Mouse (Mus musculus) left cerebral cortex, postnatal 36 days (tissue): ENCODE data around the gene Batf3. TPM values are rescaled to one million over a fixed set of nuclear protein-coding genes. Genes with fewer than 3 reads are reported as not detected.

ENCODE experiments used
- DNase-seq, 2 experiments: peaks; one replicate each; pipeline ENCODE4 v3.0.0; 2021 to 2022; ENCODE audit warnings: low spot score in 2 of 2, mixed read lengths in 1 of 2
- intact Hi-C: fragments of 180-260 bp; cut with DNase I; formaldehyde crosslinking; loops from one replicate; pipeline ENCODE4 v1.15.1; 2025
- total RNA-seq, 2 experiments: library from RNA; stranded (reverse); gene quantifications; 2 replicates each; pipeline ENCODE4 v1.2.3; 2021

The Batf3 gene
- total RNA-seq, 2 experiments from 2014 or later: 1.00 to 2.2 TPM

DNA sequence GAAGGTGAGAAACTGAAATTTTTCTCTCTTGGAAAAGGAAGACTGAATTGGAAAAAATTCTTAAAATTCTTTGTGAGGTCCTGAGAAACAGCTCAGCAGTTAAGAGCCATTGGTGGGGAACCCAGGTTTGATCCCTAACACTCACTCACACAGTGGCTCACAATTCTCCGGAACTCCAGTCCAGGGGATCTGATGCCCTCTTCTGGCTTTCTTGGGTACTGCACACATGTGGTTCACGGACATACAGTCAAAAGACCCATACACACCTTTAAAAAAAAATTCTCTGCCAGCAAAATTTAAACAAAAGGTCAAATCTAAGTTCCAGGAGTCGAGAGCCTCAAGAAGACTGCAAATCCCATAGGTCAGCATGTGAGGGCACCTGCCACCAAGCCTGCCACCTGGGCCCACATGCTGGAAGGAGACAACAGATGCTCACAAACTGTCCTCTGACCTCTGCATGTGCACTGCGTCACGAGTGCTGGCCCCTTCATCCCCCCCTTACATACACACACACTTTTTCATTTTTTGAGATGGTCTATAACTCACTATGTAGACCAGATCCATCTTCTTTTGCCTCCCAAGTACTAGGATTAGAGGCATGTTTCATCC lies 12.6 kb upstream of the Batf3 start:
- DNase-seq: no peak

DNA sequence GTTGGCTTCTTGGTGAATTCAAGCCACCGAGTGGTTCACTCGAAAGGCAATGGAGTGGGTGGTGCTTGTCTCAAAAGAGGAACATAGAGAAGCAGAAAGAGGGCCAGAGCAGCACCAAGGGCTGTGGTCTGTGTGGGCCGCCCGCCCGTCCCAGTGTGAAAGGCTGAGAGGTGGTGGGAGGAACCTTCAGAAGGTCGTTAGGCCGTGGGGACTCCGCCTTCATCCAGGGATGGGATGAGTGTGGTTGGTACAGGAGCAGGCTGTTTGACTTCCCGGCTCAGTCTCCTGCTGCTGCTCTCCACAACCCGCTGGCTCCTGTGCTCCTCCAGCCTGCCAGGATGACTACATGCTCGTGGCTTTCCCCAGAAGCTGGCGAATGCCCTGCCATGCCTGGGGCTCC lies 12.1 kb upstream of the Batf3 start:
- no peak for DNase-seq
- intact Hi-C loops: no loop called here

More for the DNA sequence above, 12.6 kb upstream of the Batf3 start:
- intact Hi-C loops: loop anchor here (5.0 kb wide), 1 partner anchor 143 kb away; no protein-coding TSS in a partner anchor

DNA sequence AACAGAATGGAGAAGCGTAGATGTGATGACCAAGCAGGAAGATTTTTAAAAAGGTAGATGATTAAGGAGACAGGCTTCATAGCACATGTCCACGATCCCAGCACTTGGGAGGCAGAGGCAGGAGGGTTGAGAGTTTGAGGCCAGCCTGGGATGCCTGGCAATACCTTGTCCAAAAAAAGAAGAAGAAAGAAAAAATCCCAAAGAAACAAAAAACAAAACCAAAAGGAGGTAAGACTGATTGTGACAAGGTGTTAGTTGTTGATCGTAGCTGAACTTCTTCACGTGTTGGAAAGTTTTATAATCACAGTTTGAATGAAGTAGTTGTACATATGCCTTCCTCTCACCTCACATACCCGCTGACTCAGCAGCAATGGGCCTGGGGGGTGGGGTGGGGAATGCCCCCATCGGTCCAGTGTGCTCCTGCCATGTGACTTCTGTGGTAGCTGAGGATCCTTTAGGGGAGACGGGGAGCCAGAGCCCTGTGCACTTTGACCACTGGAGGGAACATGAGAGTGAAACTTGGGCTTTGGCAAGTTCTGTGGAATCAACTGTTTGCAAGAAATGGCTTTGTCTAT lies 11.3 kb upstream of the Batf3 start:
- no peak for DNase-seq
- intact Hi-C loops: no loop called here

DNA sequence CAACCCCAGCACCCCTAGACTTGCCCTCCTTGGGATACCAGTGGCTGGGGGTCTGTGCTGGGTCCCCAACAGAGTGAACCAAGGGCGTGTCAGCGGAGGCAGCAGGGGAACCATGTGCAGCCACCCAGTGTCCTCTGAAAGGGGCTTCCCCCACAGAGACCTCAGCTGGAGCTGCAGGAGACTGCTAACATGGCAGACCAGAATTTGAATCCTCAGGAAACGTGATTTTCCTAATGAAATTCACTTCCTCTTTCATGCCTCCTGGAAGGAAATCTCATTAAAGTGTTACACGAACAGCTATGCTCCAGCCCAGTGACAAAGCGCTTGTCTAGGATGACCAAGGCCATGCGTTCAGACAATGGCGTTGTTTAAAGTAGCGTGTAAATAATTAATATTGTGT lies 10.7 kb upstream of the Batf3 start:
- intact Hi-C loops: no loop called here
- DNase-seq: no peak

DNA sequence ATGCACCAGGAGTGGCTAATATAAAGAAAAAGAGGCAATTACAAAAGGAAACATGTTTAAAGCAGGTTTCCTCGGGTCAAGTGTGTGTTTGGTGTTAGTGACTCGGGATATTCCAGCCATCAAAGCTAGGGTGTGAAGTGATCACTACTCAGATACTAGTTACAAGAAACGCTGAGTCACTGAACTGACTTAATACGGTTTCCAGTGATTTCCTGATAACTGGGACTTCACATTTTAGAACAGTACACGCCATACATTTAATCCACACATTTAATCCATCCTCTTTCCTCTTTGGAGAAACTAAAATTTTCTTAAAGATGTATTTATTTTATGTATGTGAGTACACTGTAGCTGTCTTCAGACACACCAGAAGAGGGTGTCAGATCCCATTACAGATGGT lies 9.7 kb upstream of the Batf3 start:
- intact Hi-C loops: no loop called here

DNA sequence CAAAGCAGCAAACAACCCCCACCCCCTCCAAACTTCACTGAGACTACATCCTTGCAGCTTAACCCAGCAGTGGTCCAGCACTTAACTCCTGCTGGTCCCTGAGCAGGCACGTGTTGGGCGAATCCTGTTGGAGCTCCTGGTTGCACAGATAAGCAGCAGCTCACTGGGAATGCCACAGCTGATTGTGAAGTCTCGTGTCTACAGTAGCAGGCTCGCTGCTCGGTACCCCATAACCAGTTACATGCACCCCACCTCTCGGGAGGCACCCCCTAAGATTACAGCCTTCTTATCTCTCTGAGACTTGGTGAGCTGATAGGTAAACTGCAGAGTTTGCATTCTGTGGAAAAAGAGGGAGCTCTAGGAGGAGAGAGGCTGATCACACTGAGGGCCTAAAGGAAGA lies 8.3 kb upstream of the Batf3 start:
- intact Hi-C loops: no loop called here
- DNase-seq: no peak

More for the DNA sequence above, 9.7 kb upstream of the Batf3 start:
- DNase-seq: no peak

DNA sequence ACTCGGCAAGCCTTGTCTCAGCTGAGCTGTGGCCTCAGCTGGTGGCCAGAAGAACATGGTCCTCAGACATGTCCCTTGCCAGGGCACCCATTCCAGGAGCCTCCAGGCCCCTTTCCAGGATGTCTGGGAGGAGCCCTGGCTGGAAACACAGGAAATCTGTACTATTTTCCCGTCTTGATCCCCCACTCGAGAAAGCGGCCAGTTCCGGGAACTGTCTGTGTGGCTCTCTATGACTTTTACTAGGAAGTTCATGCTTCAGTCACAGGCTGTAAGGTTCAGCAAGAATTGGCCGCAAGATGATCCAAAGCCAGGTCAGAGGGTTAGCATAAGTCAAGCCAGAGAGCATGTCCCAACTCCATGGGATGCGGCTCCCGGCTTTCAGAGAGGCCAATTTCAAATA lies 5.6 kb upstream of the Batf3 start:
- intact Hi-C loops: loop anchor here (10.0 kb wide), 1 partner anchor 183 kb away; no protein-coding TSS in a partner anchor

DNA sequence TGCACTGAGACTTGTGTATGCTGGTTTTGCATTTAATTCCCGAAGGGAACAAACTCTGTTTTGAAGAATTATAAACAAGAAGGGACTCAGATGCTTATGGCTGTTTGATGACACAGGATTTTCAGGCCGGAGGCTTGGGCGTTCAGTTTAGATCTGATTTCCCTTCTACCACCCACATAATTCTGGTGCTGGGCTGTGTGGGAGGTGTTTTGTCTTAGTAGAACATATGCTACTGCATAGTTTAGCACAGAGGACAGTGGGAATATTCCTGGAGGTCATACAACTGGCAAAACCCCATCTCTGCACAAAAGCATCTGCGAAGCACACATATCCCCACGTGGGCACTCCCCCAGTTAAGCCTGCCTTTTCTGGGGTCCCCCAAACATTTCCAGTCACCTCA lies 4.1 kb upstream of the Batf3 start:
- intact Hi-C loops: loop anchor here (10.0 kb wide), 1 partner anchor 181 kb away; no protein-coding TSS in a partner anchor
- peak; percentile 50 to 60 for DNase-seq

More for the DNA sequence above, 5.6 kb upstream of the Batf3 start:
- DNase-seq: no peak

DNA sequence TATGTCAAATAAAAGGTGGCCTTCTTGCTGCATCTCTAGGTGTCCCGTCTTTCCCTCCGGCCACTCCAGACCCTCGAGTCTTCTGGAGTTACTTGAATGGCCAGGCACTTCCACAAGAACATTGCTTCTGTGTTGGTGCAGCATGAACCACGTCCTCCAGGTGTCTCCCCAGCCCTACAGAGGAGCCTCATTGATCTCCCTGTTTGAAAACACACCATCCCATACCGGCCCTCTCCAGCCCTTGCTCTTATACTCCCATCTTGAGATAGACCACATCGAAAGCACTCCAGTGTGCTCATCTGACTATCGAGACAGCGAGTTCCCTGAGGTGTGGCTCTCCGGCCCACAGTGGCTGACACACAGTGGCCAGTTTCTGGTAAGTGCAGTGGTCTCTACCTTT lies 2.6 kb upstream of the Batf3 start:
- DNase-seq: no peak
- intact Hi-C loops: loop anchor here (5.0 to 10.0 kb wide), 2 partner anchors 77 to 180 kb away; no protein-coding TSS in a partner anchor

DNA sequence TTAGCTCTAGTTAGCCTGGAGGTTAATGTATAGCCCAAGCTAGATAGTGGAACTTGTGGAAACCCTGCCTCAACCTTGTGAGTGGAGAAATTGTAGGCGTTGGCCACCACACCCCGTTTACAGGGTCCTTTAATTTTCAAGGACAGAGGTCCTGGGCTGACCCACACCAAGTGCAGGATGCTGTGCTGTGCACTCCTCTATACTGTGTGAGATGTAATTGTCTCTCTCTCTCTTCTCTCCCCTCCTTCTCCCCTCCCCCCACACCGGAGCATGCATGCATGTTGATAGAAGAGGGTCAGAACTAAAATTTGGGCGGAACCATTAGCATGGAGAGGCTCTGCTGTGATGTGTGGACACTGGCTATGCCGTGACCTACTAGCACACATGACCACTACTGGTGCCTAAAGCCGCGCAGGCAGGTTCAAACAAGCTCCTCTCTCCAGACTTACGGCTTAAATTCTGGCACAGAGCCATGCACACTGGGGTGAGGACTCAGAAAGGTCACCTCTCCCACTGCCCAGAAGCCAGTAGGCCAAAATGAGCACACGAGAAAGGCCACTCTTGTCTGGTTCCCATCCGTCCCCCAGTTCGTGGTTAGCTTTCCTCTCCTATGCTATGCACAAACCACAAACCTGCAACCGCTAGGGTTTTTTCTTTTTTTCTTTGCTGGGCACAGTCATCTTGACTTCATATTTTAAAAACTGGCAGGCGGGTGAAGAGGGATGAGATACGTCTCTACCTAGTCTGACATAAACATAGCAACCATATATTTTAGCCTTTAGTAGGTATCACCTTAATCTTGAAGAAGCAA lies 571 bp upstream of the Batf3 start:
- DNase-seq: no peak
- intact Hi-C loops: loop anchor here (5.0 to 10.0 kb wide), 2 partner anchors 75 to 178 kb away; no protein-coding TSS in a partner anchor

DNA sequence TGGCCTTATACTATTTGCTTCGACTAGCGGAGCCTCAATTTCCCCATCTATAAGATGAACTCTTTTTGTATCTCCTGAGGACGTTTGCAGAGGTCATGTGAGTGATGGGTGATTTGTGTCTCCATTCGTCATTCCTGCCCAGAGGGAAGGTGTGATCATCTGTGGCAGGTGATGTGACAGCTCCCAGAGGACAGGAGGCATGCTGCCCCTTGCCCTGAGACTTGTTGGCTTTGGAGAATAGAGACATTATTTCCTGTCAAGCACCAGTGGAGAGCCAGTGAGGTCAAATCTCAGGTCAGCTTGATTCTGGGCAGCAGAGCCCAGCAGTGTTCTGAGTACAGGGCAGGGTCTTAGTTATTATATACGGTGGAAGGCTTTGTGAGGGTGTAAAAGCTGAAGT lies 1.5 kb downstream of the Batf3 start:
- no peak for DNase-seq
- intact Hi-C loops: loop anchor here (5.0 to 10.0 kb wide), 2 partner anchors 73 to 176 kb away; no protein-coding TSS in a partner anchor

DNA sequence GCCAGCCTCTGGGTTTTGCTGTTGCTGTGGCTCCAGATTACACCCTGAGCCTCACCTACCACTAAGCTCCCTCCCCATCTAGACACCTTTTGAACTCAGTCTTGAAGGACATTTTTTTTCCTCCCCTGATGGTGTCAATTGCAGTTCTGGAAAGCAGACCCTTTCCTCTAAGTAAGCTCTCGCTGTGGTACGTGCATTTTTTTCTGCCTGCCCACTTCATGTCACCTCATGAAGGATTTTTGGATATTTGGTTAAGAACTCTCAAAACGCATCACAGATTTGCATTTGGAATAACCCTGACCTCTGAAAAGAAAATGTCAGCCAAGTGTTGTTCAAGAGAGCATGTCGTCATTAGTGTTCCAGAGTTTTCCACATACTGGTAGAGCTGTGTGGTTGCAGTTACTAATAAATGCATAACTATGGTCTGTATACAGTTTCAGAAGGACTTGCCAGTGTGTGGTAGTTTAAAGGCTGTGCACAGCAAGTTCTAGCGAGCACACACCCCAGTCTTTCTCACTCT lies 2.2 kb downstream of the Batf3 start:
- intact Hi-C loops: loop anchor here (5.0 to 10.0 kb wide), 2 partner anchors 72 to 175 kb away; no protein-coding TSS in a partner anchor
- no peak for DNase-seq

DNA sequence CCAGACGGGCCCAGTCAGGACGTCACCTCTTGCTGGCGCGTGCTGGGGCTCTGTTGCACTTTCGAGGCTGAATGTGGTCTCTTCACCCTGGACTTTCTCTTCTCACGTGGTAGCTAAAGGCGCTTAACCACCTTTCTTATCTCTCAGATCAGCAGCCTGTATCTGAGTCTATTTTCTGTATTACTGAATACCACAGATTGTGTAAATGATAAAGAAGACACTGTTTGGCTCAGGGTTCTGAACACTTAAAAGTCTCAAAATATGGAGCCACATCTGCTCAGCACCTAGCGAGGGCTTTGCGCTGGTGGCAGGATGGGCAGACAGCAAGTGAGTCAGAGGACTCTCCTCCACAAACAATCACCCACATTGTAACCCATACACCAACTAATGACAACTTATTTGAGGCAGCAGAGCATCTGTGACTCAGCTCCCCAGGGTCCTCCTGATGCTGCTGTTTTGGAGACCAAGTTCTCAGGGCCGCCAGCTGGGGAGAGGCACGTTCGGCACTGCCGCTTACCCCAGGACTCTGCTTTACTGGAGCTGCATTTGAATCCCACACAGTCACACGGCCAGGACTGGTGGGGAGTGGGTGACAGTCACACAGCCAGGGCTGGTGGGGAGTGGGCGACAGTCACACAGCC lies 5.2 kb downstream of the Batf3 start:
- DNase-seq: no peak
- intact Hi-C loops: no loop called here

DNA sequence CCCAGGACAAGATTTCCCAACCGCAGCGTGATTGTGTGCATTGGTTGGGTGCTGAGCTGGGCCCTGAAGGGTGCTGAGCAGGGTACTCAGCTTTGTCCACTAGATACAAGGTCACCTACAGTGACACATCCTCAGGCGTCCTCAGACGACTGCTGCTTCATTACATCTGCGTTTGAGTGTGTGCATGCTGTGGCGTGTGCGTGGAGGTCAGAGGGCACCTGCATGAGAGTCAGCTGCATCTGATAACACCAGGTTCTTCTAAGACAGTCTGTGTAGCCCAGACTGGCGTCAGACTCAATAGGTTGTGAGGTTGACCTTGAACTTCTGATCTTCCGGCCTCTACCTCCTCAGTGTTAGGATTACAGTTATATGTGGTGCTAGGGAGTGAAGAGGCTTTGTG lies 7.6 kb downstream of the Batf3 start:
- no peak for DNase-seq
- intact Hi-C loops: no loop called here

DNA sequence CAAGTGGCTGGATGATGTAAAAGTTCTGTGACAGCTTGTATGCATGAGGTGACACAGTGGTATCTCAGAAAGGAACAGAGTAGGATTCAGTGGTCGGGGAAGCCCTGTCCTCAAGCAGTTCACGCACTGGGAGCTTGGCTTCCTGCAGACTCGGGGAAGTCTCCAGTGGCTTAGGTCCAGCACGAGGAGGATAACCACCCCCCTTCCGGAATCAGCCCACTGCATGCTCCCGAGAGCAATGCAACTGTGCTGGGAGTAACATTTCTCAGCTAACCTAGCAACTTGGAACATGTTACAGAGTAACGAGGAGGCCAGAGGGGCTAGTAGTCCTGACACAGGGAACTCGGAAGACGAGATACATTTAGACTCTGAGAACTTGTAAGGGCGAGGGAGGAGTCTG lies 9.7 kb downstream of the Batf3 start:
- intact Hi-C loops: no loop called here
- DNase-seq: no peak

DNA sequence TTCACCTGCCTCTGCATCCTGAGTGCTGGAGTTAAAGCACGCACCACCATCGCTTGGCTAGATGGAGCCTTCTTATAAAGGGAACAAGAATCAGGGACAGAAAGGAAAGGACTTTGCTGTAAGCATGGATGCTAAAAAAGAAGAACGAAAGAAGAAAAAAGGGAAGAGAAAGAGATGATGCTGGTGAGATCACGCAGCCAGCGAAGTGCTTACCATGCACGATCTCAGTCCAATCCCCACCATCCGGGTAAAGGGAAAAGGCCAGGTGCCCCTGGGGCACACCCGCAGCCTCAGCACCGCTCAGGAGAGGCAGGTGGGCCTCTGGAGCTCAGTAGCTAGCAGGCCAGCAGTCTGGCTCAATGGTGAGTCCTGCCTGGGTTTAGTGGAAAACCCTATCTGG lies 12.3 kb downstream of the Batf3 start:
- DNase-seq: no peak
- intact Hi-C loops: no loop called here

DNA sequence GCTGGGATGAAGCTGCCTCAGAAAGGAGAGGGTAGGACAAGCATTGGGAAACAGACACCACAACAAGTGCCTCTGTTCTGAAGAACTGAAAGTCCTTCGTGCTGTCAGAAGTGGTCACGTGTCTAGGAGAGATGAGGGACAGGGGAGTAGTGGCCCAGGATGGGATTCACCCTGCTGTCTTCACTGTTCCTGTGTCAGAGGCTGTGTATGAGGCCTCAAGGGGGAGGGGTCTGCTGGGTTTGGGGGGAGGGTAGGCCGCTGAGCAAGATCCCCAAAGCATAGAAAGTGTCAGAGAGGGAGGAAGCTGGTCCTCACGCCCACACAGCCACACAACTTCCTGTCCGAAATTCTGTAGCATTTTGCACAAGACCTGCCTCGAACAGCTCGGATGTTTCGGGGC lies 13.5 kb downstream of the Batf3 start:
- DNase-seq: no peak
- intact Hi-C loops: no loop called here

DNA sequence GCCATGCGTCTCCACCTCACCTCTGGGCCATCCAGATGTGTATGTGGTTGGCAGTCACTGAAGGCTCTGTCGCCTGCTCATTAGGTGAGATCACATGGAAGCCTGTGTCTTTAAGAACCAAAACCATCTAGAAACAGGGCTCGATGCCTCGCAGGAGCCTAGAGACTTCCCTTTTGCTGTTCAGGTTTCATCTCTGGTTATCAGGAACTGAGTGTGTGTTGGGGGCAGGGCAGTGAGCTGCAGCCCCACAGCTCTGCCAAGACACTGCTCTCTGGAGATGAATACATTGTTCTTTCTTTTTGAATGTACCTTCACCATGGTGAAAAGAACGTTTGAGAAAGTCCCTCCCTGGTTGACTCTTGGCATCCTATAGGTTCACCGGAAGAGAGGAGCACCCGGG lies 17.2 kb downstream of the Batf3 start:
- DNase-seq: no peak
- intact Hi-C loops: no loop called here

DNA sequence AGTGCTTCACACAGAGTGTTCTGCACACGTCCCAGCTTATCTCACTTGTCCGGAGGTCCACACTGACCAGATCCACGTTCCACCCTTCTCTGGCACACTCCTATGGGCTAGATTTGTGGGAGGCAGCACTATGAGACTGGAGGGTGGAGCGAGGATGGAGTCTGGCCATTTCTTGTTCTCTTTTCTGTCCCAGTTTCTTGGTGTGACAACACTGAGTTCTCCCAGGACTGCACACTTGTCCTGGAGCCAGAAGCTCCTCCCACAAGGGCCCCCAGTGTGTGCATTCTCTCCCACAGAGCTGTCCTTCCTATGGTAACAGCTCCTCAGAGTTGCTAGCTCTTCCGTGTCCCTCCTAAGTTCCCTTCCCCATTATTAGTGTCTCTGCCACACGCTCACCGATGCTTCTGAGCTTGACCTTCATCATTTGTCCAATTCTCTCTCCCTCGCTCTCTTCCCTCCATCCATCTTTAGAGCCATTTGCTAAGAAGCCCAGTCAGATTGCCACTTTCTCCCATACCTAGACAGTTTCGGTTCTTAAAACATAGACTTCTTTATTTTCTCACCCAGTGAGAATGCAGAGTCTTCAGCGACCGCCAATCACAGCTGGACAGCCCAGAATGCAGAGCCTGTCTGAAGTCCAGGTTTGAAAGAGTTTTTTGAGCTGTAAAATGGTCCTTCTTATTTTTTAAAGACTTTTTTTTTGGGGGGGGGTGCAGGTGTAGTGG lies 18.0 kb downstream of the Batf3 start:
- intact Hi-C loops: no loop called here
- DNase-seq: no peak
